Comparison of ENCODE assay signal across 16 mouse cellular contexts in genomic region chr15:93144264-93144663, GRCm38 (mm10).
"Had no signal": no experiment of that assay in that cellular context is flagged by ENCODE, and none has a peak within 500 bp of the region (broad histone marks: within the 10 kb centered on the region; RNA-seq: fewer than 3 reads in every experiment).

No protein-coding gene starts in this region.

- H3K9ac ChIP-seq: liver, embryonic 15.5 days; liver, postnatal 0 days; lung, embryonic 15.5 days; midbrain, embryonic 12.5 days; neural tube, embryonic 12.5 days had no signal

- H3K4me2 ChIP-seq: liver, embryonic 15.5 days; lung, embryonic 15.5 days; midbrain, embryonic 12.5 days; neural tube, embryonic 12.5 days had no signal

- H3K27ac ChIP-seq: liver, embryonic 15.5 days; lung, embryonic 15.5 days; midbrain, embryonic 10.5 days; midbrain, embryonic 12.5 days; neural tube, embryonic 12.5 days had no signal

- H3K36me3 ChIP-seq: liver, embryonic 15.5 days; lung, embryonic 15.5 days; midbrain, embryonic 10.5 days; midbrain, embryonic 12.5 days; neural tube, embryonic 12.5 days had no signal

- ATAC-seq: liver, postnatal 0 days had no signal

- H3K4me3 ChIP-seq: liver, embryonic 15.5 days; lung, embryonic 15.5 days; midbrain, embryonic 10.5 days; midbrain, embryonic 12.5 days; neural tube, embryonic 12.5 days had no signal

- DNase-seq: liver, postnatal 0 days; lung, adult 2 months; lung, postnatal 10 days; lung, postnatal 4 days; midbrain, embryonic 14.5 days; right cerebral cortex, postnatal 25 days; right cerebral cortex, postnatal 4 days; spleen, adult 18-20 months; thymus, adult 18-20 months; thymus, postnatal 14 days; thymus, postnatal 36 days had no signal

- H3K9me3 ChIP-seq: liver, embryonic 15.5 days; lung, embryonic 15.5 days; midbrain, embryonic 10.5 days; midbrain, embryonic 12.5 days; neural tube, embryonic 12.5 days had no signal

- H3K4me1 ChIP-seq: liver, embryonic 15.5 days; lung, embryonic 15.5 days; neural tube, embryonic 12.5 days had no signal

- H3K27me3 ChIP-seq: liver, embryonic 15.5 days; lung, embryonic 15.5 days; neural tube, embryonic 12.5 days had no signal
